Mouse (Mus musculus) kidney, embryonic 16.5 days (tissue): ENCODE measurements around the gene Inpp4b. TPM values are rescaled to one million over a fixed set of nuclear protein-coding genes. Genes with fewer than 3 reads are reported as not detected.

Experiments
- ATAC-seq: fragments of 200-750 bp; cut with Nextera tagmentation; 2 replicates; pipeline ENCODE4 v1.8.0; 2017; ENCODE audit warnings: moderate TSS enrichment; ENCODE audit not compliant: low FRiP score, low TSS enrichment
- H3K27ac ChIP-seq: fragments of 300-500 bp; sonication (generic); 2 replicates; pipeline ENCODE4 v1.5.1; 2014; ENCODE audit warnings: low read length
- H3K27me3 ChIP-seq: fragments of 300-500 bp; sonication (generic); 2 replicates; pipeline ENCODE4 v1.6.1; 2014; ENCODE audit warnings: low read length, control low read depth, mixed read lengths; ENCODE audit not compliant: insufficient read depth
- H3K36me3 ChIP-seq: fragments of 300-500 bp; sonication (generic); 2 replicates; pipeline ENCODE4 v1.6.1; 2014; ENCODE audit warnings: low read length, control low read depth, mixed read lengths; ENCODE audit not compliant: insufficient read depth
- H3K4me1 ChIP-seq: fragments of 300-500 bp; sonication (generic); 2 replicates; pipeline ENCODE4 v1.6.1; 2014; ENCODE audit warnings: low read length, control low read depth, mixed read lengths; ENCODE audit not compliant: insufficient read depth
- H3K4me2 ChIP-seq: fragments of 300-500 bp; sonication (generic); replicated peaks from 2 replicates; pipeline ENCODE4 v1.6.1; 2014; ENCODE audit warnings: low read depth, low read length
- H3K4me3 ChIP-seq: fragments of 300-500 bp; sonication (generic); 2 replicates; pipeline ENCODE4 v1.5.1; 2014; ENCODE audit warnings: mild to moderate bottlenecking, low read length
- H3K9ac ChIP-seq: fragments of 300-500 bp; sonication (generic); replicated peaks from 2 replicates; pipeline ENCODE4 v1.6.1; 2014; ENCODE audit warnings: low read length
- H3K9me3 ChIP-seq: fragments of 300-500 bp; sonication (generic); 2 replicates; pipeline ENCODE4 v1.6.1; 2016; ENCODE audit warnings: low read length, control low read depth
- WGBS: fragments of 180-500 bp; shearing (Covaris S2); extraction: QIAGEN DNeasy Blood & Tissue Kit; methylation state at CpG from one replicate; pipeline ENCODE4 v1.1.7; 2014; 5-methylcytosine and 5-hydroxymethylcytosine counted together
- polyA plus RNA-seq: library from polyadenylated mRNA; unstranded; fragments of >200 nt; fragmentation: Nextera tagmentation; extraction: Ambion mirVana; gene quantifications from 2 replicates; pipeline ENCODE4 v1.2.1, GENCODE M21; 2015

Gene Inpp4b
- polyA plus RNA-seq, 1 experiment from 2014 or later = 11.0 TPM

DNA sequence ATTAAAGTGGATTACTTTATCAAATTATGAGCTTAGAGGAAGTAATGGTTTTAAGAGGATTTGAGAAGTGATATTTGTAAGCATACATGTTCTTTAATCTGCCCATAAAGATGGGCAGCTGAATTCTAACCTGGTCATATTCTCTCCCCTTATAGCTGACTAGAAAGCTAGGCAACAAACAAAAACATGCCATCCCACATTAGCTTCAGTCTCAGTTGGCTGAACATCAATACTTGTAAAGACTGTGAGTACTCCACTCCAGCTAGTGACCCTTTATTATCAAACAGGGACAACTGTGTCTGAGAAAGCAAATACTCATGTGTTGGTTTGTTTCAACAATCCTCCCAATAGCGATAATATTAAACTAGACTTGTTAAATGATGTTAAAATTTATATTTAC, 748.5 kb downstream of the Inpp4b start:
- no peak for ATAC-seq
- Histone ChIP-seq H3K4me2 (no peak overlapping the region), H3K9ac (no peak overlapping the region), H3K9me3 (no peaks in the 10 kb centered on the region; the same call in 1 of the 2 replicates), H3K36me3 (no peaks in the 10 kb centered on the region), H3K27ac (no peak overlapping the region), H3K4me1 (no peaks in the 10 kb centered on the region), H3K4me3 (no peak overlapping the region), H3K27me3 (no peaks in the 10 kb centered on the region)
- 91% methylated on average over 1 of the region's 1 CpGs for WGBS

DNA sequence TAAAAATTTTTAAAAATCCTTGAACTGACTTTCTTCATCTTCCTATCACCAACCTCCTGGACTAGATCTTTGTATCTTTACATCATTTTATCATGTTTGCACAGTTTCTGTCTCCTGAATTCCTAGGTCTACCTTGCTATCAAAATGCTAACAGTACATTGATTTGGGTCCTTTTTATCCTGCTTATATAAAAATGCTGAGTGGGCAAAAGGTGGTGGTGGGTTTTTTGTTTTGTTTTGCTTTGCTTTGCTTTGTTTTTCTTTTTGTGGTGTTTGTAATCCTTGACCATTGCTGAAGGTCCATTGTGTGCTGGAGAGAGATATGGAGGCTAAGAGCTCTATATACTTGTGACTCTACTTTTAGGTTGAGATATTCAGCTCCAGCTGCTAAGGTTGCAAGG, 750.9 kb downstream of the Inpp4b start:
- Histone ChIP-seq H3K4me1 (no peaks in the 10 kb centered on the region), H3K27me3 (no peaks in the 10 kb centered on the region), H3K4me3 (no peak overlapping the region), H3K4me2 (no peak overlapping the region), H3K9me3 (no peaks in the 10 kb centered on the region), H3K9ac (no peak overlapping the region), H3K27ac (no peak overlapping the region), H3K36me3 (no peaks in the 10 kb centered on the region)
- ATAC-seq = no peak

DNA sequence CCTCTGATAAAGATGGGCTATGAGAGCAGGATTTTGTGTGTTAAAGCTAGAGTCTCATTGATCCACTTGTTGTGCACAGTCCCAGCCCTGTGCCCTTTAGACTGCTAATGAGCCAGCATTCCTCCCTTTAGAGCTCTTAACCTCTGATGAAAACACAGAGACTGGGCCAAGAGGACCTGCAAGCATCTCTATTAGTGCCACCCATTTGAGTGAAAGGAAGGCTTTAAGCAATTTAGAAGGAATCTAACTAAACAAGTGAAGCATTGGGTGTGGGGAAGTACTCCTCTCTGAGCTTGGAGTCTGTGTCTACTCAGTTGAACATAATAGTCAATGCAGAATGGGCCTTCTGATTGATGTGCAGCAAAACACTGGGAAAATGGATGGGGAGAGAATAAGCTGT, 762.2 kb downstream of the Inpp4b start:
- H3K4me1 ChIP-seq = no peaks in the 10 kb centered on the region
- H3K4me2 ChIP-seq = no peak overlapping the region
- H3K27me3 ChIP-seq = no peaks in the 10 kb centered on the region
- no peak overlapping the region for H3K9ac ChIP-seq
- H3K9me3 ChIP-seq = no peaks in the 10 kb centered on the region
- no peak overlapping the region for H3K4me3 ChIP-seq
- ATAC-seq = no peak
- no peaks in the 10 kb centered on the region for H3K36me3 ChIP-seq
- H3K27ac ChIP-seq = no peak overlapping the region

DNA sequence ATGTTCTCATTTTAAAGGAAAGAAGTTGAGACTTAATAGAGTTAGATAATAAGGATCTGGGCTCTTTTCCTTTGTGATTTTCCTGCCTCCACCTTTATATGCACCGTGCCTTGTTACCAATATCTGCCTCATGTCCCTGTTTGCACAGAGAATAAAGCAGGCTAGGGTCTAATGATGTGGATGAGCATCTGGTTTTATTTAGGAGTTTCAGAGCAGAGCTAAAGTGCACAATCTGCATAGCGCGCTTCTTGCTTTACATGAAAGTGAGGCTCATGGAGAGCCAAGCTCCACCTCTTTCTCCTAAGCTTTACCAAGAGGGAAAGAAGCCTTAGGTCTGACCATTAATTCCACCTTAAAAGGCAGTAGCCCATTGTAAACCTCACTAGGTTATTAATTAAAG, 763.8 kb downstream of the Inpp4b start:
- no peak overlapping the region for H3K4me3 ChIP-seq
- no peaks in the 10 kb centered on the region for H3K9me3 ChIP-seq
- no peak overlapping the region for H3K27ac ChIP-seq
- 83% methylated on average over 3 of the region's 3 CpGs for WGBS
- H3K27me3 ChIP-seq = no peaks in the 10 kb centered on the region
- ATAC-seq = no peak
- H3K36me3 ChIP-seq = no peaks in the 10 kb centered on the region
- H3K4me2 ChIP-seq = no peak overlapping the region
- no peak overlapping the region for H3K9ac ChIP-seq
- no peaks in the 10 kb centered on the region for H3K4me1 ChIP-seq

DNA sequence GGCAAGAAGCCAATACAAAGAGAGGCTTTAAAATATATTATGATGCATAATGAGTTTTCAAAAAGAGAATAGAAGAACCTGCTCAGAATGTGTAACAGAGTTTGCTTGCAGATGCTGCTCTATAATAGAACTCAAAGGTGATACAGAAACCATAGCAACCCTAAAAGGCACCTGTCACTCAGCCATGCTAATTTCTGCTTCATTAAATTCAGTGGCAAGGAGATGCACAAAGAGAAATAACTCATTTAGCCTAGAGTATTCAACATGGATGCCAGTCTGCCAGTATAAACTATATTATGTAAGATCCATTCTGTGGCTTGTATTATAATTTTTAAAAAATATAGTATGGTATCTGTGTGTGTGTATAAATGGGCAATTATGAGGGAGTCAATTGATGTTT, 807.9 kb downstream of the Inpp4b start:
- no peaks in the 10 kb centered on the region for H3K4me1 ChIP-seq
- H3K4me2 ChIP-seq = no peak overlapping the region
- peaks cover 7% of the 10 kb centered on the region; the same call in 1 of the 2 replicates for H3K9me3 ChIP-seq
- no peak overlapping the region for H3K4me3 ChIP-seq
- no peak overlapping the region for H3K27ac ChIP-seq
- H3K27me3 ChIP-seq = no peaks in the 10 kb centered on the region
- no peak overlapping the region for H3K9ac ChIP-seq
- H3K36me3 ChIP-seq = no peaks in the 10 kb centered on the region
- ATAC-seq = no peak

DNA sequence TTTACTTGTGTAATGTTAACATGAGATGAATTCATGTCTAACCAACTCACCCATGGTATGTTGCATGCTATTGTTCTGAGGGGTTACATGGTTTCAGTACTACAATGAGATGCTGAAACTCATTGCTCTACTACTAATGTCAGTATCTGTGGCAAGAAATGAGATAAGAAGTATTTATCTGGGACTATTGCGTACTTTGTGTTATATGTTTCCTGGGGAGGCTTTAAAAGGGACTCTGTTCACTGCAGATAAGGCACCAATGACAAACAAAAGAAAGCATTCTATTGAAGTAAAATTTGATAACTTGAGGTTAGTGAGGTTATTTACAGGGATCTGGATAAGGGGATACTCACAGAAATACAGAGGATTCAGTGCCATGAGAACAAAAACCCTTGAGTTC, 815.6 kb downstream of the Inpp4b start:
- Histone ChIP-seq H3K4me1 (no peaks in the 10 kb centered on the region), H3K9me3 (peaks cover 6% of the 10 kb centered on the region; the same call in 1 of the 2 replicates), H3K36me3 (no peaks in the 10 kb centered on the region), H3K27me3 (no peaks in the 10 kb centered on the region), H3K4me3 (no peak overlapping the region), H3K27ac (no peak overlapping the region), H3K9ac (no peak overlapping the region), H3K4me2 (no peak overlapping the region)
- no peak for ATAC-seq
- 87% methylated on average over 1 of the region's 1 CpGs for WGBS
